Mouse (Mus musculus) thymus, adult 2 months (tissue): ENCODE data around the gene Hmox2.

Experiments
- CTCF ChIP-seq: fragments of 200-500 bp; IDR thresholded peaks from 2 replicates; pipeline ENCODE4 v1.5.1; 2012; ENCODE audit warnings: mild to moderate bottlenecking, control low read depth, low read length, moderate library complexity, borderline replicate concordance; ENCODE audit not compliant: control insufficient read depth, poor library complexity, insufficient read depth; ENCODE audit errors: extremely low read depth
- POLR2A ChIP-seq: fragments of 200-500 bp; IDR thresholded peaks from 2 replicates; pipeline ENCODE4 v1.6.1; 2012; ENCODE audit warnings: mild to moderate bottlenecking, low read length, control low read depth, moderate library complexity; ENCODE audit not compliant: control insufficient read depth, poor library complexity, insufficient read depth; ENCODE audit errors: extremely low read depth

- TF ChIP-seq POLR2A (no peak), CTCF (no peak)
These were observed 27.9 kb downstream of the Hmox2 start for GRCm38 (mm10) chr16:4754045-4754444.
